Mouse (Mus musculus): Measurements from ENCODE around the gene Isca2.

DNA sequence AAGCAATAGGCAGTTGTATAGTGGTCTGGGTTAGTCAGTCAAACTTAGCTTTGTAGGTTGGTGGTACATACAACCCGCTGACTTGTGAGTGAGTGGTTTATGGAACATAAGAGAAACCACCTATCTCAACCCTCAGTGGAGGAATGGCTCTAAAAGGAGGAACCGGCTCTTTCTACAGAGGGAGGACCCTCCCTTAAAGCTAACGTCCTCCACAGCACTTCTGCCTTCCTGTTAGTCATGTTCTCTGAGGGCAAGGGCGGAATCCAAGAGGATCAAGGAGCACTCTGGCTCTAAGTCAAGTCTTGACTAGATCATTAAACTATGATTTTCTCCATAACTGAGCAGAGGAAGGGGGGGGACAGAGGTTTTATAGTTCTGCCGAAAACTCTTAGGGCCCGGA, 5.5 kb upstream of the Isca2 start:
- TF ChIP-seq CTCF (IDR thresholded peaks at IDR 0.05; ENCODE audit: low read depth, low read length) (no peak), TAL1 (conservative IDR thresholded peaks at IDR 0.05; ENCODE audit: low read depth, low read length) (no peak), GATA1 (IDR thresholded peaks at IDR 0.05; ENCODE audit: borderline replicate concordance, low read length) (no peak), POLR2AphosphoS5 (IDR thresholded peaks at IDR 0.05; ENCODE audit: insufficient replicate concordance, low read depth, low read length) (no peak)

All from G1E (cell line).